Mouse (Mus musculus): ENCODE measurements around the gene Fam178b. TPM values are rescaled to one million over a fixed set of nuclear protein-coding genes. Genes with fewer than 3 reads are reported as not detected.

The Fam178b gene
- polyA plus RNA-seq, 1 experiment, result 0.29 TPM

DNA sequence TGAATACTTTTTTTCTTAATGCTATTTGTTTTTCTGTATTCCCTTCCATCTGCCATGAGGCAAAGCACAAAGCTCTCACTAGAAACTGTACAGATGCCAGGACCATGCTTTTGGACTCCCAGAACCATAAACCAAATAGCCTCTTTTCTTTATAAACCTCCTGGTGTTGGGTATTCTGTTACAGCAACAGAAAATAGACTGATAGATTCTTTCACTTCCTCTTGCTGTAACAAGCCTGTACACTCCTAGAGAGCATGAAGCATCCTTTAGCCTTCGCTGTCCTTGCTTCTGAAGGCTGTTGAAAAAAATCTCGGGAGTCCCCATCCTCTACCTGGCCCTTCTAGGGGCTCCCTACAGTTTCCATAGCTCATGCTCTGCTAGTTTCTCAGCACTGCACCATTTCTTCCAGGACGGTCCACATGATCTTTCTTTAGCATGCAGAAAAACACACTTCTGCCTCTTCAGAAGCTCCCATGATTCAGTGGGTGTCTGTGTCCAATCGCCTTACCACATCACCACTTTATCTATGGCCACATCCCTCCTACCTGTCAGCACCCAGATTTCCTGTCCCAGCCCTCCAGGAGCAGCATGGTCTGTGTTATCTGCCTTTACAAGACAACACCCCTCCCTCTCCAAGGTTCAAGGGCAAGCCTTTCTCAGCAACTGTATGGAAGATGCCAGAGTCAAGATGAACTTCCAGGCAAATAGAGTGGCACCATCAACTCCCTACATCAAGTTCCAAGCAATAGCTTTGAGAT lies 25.1 kb downstream of the Fam178b start:
- TF ChIP-seq CTCF (IDR thresholded peaks at IDR 0.05; ENCODE audit: extremely low read depth, insufficient read length, insufficient replicate concordance, low read depth, low read length), result no peak
- TF ChIP-seq POLR2A (IDR thresholded peaks at IDR 0.05; ENCODE audit: low read depth, low read length), result no peak
- no peaks in the 10 kb centered on the region for H3K36me3 ChIP-seq (ENCODE audit: control insufficient read depth, insufficient read depth, low read length)
- H3K4me3 ChIP-seq (ENCODE audit: low read depth, low read length), result no peak overlapping the region
- WGBS, result 74% methylated on average over 4 of the region's 4 CpGs
- no peak overlapping the region for H3K27ac ChIP-seq (ENCODE audit: insufficient read depth, low read depth, low read length)
- H3K27me3 ChIP-seq (ENCODE audit: control insufficient read depth, insufficient read depth, low read length), result no peaks in the 10 kb centered on the region
- H3K4me1 ChIP-seq (ENCODE audit: control insufficient read depth, insufficient read depth, insufficient read length, low read length), result peaks cover 17% of the 10 kb centered on the region; the same call in 1 of the 2 replicates

DNA sequence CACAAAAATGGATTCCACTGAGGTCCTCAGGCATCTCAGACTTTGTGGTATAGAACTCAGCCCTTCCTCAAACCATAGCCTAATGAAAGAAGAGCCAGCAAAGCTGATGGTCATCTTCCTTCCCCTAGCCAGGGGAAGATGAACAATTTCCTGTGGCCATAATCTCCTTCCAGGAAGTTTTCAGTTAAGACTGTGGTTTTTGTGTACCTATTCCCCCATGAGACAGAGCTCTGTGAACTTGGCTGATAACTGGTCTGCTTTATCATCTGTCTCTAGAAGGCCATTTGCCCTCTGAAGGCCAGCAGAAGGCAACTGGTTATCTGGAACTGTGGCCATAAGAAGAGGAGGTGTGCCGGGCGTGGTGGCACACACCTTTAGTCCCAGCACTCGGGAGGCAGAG lies 26.8 kb downstream of the Fam178b start:
- 60% methylated on average over 3 of the region's 3 CpGs for WGBS
- no peak overlapping the region for H3K4me3 ChIP-seq (ENCODE audit: low read depth, low read length)
- peaks cover 17% of the 10 kb centered on the region; the same call in 1 of the 2 replicates for H3K4me1 ChIP-seq (ENCODE audit: control insufficient read depth, insufficient read depth, insufficient read length, low read length)
- no peak overlapping the region for H3K27ac ChIP-seq (ENCODE audit: insufficient read depth, low read depth, low read length)
- H3K27me3 ChIP-seq (ENCODE audit: control insufficient read depth, insufficient read depth, low read length), result no peaks in the 10 kb centered on the region
- TF ChIP-seq CTCF (IDR thresholded peaks at IDR 0.05; ENCODE audit: extremely low read depth, insufficient read length, insufficient replicate concordance, low read depth, low read length), result no peak
- TF ChIP-seq POLR2A (IDR thresholded peaks at IDR 0.05; ENCODE audit: low read depth, low read length), result no peak
- no peaks in the 10 kb centered on the region for H3K36me3 ChIP-seq (ENCODE audit: control insufficient read depth, insufficient read depth, low read length)

DNA sequence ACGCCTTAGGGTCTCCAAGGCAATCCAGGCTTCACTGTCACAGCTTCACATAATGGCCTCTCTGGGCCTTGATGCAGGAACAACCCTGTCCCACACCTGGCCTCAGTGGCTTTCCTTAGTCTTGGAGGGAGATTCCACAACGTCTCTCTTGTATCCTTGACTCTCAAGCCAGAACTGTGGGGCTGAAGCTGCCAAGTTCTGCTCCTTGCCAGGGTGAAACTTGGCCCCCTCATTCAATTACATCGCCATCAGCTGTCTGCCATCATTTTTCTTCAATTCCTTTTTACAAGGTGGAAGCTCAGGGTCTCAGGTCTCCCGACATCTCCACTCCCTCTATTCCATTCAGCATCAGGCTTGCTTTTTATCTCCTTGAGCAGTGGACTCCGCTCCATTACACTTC lies 27.9 kb downstream of the Fam178b start:
- TF ChIP-seq CTCF (IDR thresholded peaks at IDR 0.05; ENCODE audit: extremely low read depth, insufficient read length, insufficient replicate concordance, low read depth, low read length), result no peak
- no peak for TF ChIP-seq POLR2A (IDR thresholded peaks at IDR 0.05; ENCODE audit: low read depth, low read length)
- no peak overlapping the region for H3K27ac ChIP-seq (ENCODE audit: insufficient read depth, low read depth, low read length)
- no peak overlapping the region for H3K4me3 ChIP-seq (ENCODE audit: low read depth, low read length)
- WGBS, result 83% methylated on average over 5 of the region's 5 CpGs
- H3K4me1 ChIP-seq (ENCODE audit: control insufficient read depth, insufficient read depth, insufficient read length, low read length), result peaks cover 17% of the 10 kb centered on the region; the same call in 1 of the 2 replicates
- no peaks in the 10 kb centered on the region for H3K36me3 ChIP-seq (ENCODE audit: control insufficient read depth, insufficient read depth, low read length)
- no peaks in the 10 kb centered on the region for H3K27me3 ChIP-seq (ENCODE audit: control insufficient read depth, insufficient read depth, low read length)

DNA sequence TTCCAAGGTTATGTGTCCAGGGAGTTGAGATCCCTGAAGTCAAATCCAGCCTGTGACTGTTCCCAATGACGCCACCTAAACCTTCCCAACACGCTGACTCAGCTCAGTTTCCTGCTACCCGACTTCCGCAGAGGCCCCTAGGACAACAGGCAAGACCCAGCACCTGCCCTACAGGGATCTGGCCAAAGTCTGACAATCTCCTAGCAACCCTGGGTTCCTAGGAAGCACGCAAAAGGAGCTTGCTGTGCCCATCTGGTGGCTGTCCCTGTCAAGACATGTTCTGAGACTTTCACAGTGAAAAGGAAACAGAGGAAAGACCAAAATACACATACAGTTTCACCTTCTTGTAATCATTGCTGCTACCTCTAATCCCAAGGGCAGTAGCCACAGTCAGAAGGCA lies 35.4 kb downstream of the Fam178b start:
- H3K27me3 ChIP-seq (ENCODE audit: control insufficient read depth, insufficient read depth, low read length), result no peaks in the 10 kb centered on the region
- 11% methylated on average over 5 of the region's 5 CpGs for WGBS
- TF ChIP-seq CTCF (IDR thresholded peaks at IDR 0.05; ENCODE audit: extremely low read depth, insufficient read length, insufficient replicate concordance, low read depth, low read length) (no peak), POLR2A (IDR thresholded peaks at IDR 0.05; ENCODE audit: low read depth, low read length) (no peak)
- H3K4me3 ChIP-seq (ENCODE audit: low read depth, low read length), result no peak overlapping the region
- H3K36me3 ChIP-seq (ENCODE audit: control insufficient read depth, insufficient read depth, low read length), result no peaks in the 10 kb centered on the region
- no peak overlapping the region for H3K27ac ChIP-seq (ENCODE audit: insufficient read depth, low read depth, low read length)
- H3K4me1 ChIP-seq (ENCODE audit: control insufficient read depth, insufficient read depth, insufficient read length, low read length), result peaks cover 10% of the 10 kb centered on the region; the same call in 1 of the 2 replicates

- Histone ChIP-seq H3K36me3 (ENCODE audit: control insufficient read depth, insufficient read depth, low read length) (no peaks in the 10 kb centered on the region), H3K27ac (ENCODE audit: insufficient read depth, low read depth, low read length) (no peak overlapping the region), H3K4me1 (ENCODE audit: control insufficient read depth, insufficient read depth, insufficient read length, low read length) (peaks cover 10% of the 10 kb centered on the region; the same call in 1 of the 2 replicates), H3K27me3 (ENCODE audit: control insufficient read depth, insufficient read depth, low read length) (no peaks in the 10 kb centered on the region), H3K4me3 (ENCODE audit: low read depth, low read length) (no peak overlapping the region)
- 87% methylated on average over 3 of the region's 3 CpGs for whole genome bisulfite sequencing
- TF ChIP-seq POLR2A (IDR thresholded peaks at IDR 0.05; ENCODE audit: low read depth, low read length) (no peak), CTCF (IDR thresholded peaks at IDR 0.05; ENCODE audit: extremely low read depth, insufficient read length, insufficient replicate concordance, low read depth, low read length) (no peak)
These were observed 36.7 kb downstream of the Fam178b start for GRCm38 (mm10) chr1:36646285-36646684.

- H3K27ac ChIP-seq (ENCODE audit: insufficient read depth, low read depth, low read length), result no peak overlapping the region
- no peaks in the 10 kb centered on the region for H3K27me3 ChIP-seq (ENCODE audit: control insufficient read depth, insufficient read depth, low read length)
- peaks cover 10% of the 10 kb centered on the region; the same call in 1 of the 2 replicates for H3K4me1 ChIP-seq (ENCODE audit: control insufficient read depth, insufficient read depth, insufficient read length, low read length)
- no peak for TF ChIP-seq POLR2A (IDR thresholded peaks at IDR 0.05; ENCODE audit: low read depth, low read length)
- TF ChIP-seq CTCF (IDR thresholded peaks at IDR 0.05; ENCODE audit: extremely low read depth, insufficient read length, insufficient replicate concordance, low read depth, low read length), result no peak
- no peak overlapping the region for H3K4me3 ChIP-seq (ENCODE audit: low read depth, low read length)
- no peaks in the 10 kb centered on the region for H3K36me3 ChIP-seq (ENCODE audit: control insufficient read depth, insufficient read depth, low read length)
- WGBS, result 54% methylated on average over 9 of the region's 9 CpGs
These were observed 38.4 kb downstream of the Fam178b start for GRCm38 (mm10) chr1:36644615-36645007.

- 76% methylated on average over 7 of the region's 7 CpGs for WGBS
- TF ChIP-seq POLR2A (IDR thresholded peaks at IDR 0.05; ENCODE audit: low read depth, low read length) (no peak), CTCF (IDR thresholded peaks at IDR 0.05; ENCODE audit: extremely low read depth, insufficient read length, insufficient replicate concordance, low read depth, low read length) (no peak)
- no peaks in the 10 kb centered on the region for H3K36me3 ChIP-seq (ENCODE audit: control insufficient read depth, insufficient read depth, low read length)
- H3K4me1 ChIP-seq (ENCODE audit: control insufficient read depth, insufficient read depth, insufficient read length, low read length), result peaks cover 10% of the 10 kb centered on the region; the same call in 1 of the 2 replicates
- no peak overlapping the region for H3K4me3 ChIP-seq (ENCODE audit: low read depth, low read length)
- H3K27me3 ChIP-seq (ENCODE audit: control insufficient read depth, insufficient read depth, low read length), result no peaks in the 10 kb centered on the region
- no peak overlapping the region for H3K27ac ChIP-seq (ENCODE audit: insufficient read depth, low read depth, low read length)
These were observed 38.9 kb downstream of the Fam178b start for GRCm38 (mm10) chr1:36643957-36644614.
